Mouse (Mus musculus) granulocyte monocyte progenitor cell, adult 5-6 weeks (primary cell): ENCODE measurements around the gene Bicc1. TPM values are rescaled to one million over a fixed set of nuclear protein-coding genes. Genes with fewer than 3 reads are reported as not detected.
"Not testable (repeated sequence)": the region's sequence is repeated elsewhere in the genome, so short reads cannot be mapped to it uniquely, and the experiment has no call there.

Experiments
- ATAC-seq: replicated peaks from 2 replicates; pipeline ENCODE4 v1.8.0; 2016; ENCODE audit warnings: mild to moderate bottlenecking, moderate TSS enrichment, inconsistent platforms; ENCODE audit not compliant: poor library complexity, severe bottlenecking
- total RNA-seq, 2 experiments: library from RNA; stranded (forward) in 1 of 2; stranded (reverse) in 1 of 2; fragments of 200-712, 200-1000 nt in 1 of 2; fragments of >200 nt in 1 of 2; fragmentation: Nextera tagmentation in 1 of 2; gene quantifications; 2 replicates each; pipeline ENCODE4 v1.2.3; 2014 to 2017

Bicc1 gene
- total RNA-seq, 2 experiments from 2014 or later: not detected

DNA sequence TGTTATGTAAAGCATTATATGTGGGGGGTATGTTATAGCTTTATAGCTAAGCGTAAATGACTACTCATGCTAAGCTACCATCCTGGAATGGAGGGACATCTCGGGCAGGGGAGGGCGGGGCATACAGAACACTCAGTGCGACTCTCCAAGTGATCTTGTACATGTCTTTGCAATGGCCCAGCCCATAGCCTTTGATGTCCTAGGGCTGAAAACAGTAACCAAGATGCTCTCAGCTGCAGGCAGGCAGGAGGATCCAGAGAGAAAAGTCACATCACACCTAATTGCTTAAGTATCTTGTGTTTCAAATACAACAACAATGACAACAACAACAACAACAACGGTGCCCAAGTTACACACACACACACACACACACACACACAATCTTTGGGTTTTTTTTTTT, 152.0 kb downstream of the Bicc1 start:
- no peak for ATAC-seq

DNA sequence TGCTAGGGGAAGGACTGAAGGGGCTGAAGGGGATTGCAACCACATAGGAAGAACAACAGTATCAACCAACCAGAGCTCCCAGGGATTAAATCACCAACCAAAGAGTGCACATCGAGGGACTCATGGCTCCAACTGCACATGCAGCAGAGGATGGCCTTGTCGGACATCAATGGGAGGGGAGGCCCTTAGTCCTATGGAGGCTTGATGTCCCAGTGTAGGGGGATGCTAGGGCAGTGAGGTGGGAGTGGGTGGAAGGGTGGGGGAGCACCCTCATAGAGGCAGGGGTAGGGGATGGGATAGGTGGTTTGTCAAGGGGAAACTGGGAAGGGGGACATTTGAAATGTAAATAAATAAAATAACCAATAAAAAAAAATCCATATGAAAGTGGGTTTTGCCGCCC, 152.5 kb downstream of the Bicc1 start:
- no peak for ATAC-seq

DNA sequence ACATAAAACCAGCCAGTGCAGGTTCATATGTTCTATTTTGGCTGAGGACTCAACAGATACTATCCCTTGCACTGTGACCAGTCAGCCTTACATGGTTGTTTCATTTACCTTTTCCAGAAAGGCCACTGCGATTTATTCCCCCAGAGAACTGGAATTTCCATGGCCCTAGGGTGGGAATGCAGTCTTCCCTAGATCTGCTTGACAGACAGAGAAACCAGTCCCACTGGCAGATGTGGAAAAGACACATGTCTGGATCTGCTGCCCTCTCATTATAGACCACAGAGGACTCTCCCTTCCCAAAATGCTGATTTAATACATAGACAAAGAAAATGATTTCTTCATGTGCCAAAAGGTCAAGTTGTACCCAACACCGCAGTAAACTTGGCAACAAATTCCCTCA, 156.6 kb downstream of the Bicc1 start:
- no peak for ATAC-seq

DNA sequence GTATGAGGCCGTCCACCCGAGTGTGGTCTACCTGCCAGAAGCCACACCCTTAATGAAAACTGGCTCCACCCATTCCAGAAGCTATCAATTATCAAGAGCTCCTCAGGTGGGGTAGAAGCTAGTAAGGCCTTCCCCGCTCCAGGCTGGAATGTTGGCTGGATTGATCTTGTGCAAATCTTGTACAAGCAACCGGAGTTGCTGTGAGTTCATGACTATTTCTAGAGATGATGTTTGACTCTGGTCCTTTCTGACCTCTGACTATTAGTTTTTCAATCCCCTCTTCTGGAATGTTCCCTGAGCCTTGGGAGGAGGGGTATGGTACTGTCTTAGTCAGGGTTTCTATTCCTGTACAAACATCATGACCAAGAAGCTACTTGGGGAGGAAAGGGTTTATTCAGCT, 157.3 kb downstream of the Bicc1 start:
- no peak for ATAC-seq

DNA sequence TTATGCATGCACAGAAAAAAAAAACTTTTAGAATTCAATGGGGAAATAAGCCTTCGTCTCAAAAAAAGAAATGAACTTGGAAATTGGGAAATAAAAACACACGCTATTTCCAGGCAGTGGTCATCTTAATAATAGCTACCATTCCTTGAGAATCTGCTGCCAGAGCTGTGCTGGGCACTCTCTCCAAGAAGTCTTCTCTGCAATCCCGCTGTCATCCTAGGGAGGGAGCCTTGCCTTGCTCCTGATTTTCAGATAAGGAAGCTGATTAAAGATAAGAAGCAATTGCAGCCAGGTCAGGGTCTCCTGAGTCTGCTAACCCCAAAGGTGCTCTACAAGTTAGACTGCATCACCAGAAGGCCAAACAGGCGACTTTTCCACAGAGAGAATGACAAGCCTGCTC, 161.4 kb downstream of the Bicc1 start:
- ATAC-seq: no peak

DNA sequence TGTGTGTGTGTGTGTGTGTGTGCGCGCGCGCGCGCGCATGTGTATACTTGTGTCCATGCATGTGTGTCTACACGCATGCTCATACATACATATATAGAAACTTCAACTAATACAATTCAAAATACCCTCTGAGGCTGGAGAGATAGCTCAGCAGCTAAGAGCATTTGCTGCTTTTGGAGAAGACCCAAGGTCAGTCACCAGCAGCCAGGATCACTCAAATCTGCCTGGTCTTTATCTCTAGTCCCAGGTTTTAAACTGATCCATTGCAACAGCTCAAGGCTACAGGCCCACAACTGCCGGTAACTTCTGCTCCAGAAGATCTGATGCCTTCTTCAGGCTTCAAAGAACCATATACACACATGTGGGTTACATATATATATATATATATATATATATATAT, 163.4 kb downstream of the Bicc1 start:
- ATAC-seq: no peak

DNA sequence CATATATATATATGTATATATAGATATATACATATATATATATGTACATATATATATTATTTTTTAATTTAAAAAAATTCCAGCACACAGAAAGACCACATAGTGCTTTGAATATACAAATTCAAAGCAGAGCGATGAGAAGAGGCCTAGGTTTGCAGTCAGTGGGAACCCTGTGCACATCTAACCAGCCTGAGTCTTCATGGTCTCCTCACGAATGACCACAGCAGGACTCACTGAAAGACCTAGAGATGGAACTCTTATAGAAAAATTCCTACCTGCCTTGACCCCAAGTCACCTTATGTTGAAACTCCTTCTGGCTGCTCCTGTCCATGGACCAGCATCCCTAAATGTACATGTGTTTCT, 165.4 kb downstream of the Bicc1 start:
- no peak for ATAC-seq

- no peak for ATAC-seq
Measured at GRCm38 (mm10) chr10:70993497-70994134, 165.9 kb downstream of the Bicc1 start.

DNA sequence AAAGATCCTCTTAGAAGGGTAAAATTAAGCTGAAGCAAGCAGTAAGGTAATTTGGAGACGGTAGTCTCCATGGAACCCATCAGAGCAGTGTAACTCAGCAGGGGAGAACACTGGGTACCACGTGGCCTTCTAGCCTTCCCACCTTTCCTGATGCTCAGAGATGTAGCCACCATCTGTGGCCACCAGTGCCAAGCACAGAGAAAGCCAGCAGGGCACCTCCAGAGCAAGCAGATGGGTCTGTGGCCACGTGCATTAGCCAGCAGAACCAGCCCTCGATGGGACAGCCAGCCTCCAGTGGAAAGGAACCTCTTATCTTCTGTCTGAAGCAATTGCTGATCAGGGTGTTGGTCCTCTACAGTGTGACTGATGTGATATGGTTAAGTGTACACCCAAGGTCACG, 172.1 kb downstream of the Bicc1 start:
- ATAC-seq: no peak

DNA sequence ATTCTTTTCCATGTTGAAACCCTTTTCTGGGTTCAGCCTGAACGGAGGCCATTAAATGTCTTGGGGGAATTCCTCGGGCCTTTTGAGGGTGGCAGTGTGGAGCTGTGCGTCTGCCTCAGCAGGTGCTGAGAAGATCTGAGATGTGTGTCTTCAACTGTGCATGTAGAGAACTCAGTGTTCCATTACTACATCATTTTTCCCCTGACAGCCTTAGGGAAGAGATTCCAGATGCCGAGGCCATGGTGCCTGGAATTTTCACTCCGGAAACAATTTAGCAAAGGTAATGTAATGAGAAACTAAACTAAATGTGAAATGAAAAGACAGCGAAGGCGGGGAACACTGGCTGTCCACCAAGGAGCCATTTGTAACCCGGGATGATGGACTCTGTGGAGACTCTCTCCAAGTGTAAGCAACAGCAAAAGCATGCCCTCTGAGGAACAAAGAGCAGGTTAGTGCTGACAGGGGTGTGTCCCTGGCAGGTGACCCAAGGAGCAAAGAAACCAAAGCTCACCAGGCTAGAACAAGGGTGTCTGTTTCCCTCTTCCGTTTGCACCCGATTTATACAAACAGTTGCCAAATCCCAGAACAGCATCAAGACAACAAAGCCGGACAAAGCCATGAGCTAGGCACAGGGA, 176.3 kb downstream of the Bicc1 start:
- ATAC-seq: no peak

DNA sequence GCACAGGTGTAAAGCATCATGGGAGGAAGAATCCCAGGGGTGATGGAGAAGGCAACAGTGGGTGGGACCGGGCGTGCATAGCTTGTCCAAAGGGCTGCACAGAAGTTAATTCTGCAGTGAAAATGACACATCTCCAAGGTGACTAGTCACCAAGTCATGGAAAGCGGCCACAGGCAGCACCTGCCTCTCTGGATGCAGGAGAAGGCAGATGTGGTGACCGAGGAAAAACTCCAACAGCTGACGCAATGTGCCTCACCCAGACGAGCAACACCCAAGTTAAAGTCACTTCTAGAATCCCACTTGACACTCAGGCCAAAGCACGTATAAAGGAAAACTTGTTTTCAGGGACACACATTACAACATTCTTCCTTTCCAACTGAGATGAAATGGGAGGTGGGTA, 177.3 kb downstream of the Bicc1 start:
- ATAC-seq: no peak

GRCm38 (mm10) chr10:70979657-70980056, 179.8 kb downstream of the Bicc1 start:
- no peak for ATAC-seq

DNA sequence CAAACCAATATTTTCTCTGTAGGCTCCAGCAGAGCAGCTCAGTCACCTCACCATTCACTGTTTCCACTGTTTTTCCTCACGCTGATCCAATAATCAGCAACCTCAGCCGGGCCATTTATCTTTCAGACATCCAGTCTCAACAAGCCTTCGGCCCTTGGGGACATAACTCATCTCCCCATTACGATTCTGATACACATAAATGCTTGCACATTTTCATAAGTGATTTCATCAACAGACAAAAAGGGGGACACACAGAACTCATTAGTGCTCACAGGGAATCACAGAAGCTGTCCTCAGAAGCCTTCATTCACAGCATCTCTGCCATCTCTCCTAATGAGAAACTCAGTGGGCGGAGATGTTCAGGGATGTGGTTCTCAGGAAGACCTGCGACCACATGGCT, 182.4 kb downstream of the Bicc1 start:
- ATAC-seq: no peak

DNA sequence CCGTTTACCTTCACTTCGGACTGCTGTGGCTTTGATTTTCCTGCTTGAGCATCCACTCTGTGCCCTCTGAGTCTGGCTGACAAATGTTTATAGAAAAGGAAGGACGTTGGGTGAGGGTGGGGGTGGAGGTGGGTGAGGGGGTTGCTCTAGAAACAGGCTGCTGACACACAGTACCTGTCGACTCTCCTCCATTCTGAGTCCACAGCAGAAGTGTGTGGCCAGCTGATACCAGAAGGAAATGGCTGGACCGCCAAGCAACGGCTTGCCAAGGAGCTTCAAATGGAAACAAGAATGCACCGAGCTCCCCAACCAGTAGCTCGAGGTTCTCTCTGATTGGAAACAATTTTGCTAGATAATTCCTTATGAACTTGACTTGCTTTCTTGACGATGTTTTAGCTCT, 182.9 kb downstream of the Bicc1 start:
- no peak for ATAC-seq

GRCm38 (mm10) chr10:70971156-70971555, 188.3 kb downstream of the Bicc1 start:
- no peak for ATAC-seq

- ATAC-seq: no peak; the same call in 1 of the 2 replicates
Measured at GRCm38 (mm10) chr10:70968848-70969683, 190.4 kb downstream of the Bicc1 start.

GRCm38 (mm10) chr10:70966642-70967345, 192.7 kb downstream of the Bicc1 start:
- no peak for ATAC-seq

DNA sequence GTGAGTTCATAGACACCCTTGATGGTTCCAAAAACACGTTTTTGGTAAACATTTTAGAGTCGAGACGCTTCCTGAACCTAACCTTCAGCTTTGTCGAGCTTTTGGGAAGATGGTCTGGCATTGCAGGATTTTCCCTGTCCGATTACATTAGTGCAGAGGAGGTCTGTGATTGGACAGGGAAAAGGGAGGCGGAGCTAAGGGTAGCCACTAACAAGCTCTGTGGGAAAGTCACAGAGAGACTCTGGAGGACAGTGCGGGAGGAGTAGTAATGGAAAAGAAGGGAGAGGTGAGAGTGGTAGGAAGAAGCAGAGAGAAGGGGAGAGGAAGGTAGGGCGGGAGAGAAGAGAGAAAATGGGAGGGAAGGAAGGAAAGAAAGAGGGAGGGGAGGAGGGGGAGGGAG, 194.8 kb downstream of the Bicc1 start:
- no peak for ATAC-seq

DNA sequence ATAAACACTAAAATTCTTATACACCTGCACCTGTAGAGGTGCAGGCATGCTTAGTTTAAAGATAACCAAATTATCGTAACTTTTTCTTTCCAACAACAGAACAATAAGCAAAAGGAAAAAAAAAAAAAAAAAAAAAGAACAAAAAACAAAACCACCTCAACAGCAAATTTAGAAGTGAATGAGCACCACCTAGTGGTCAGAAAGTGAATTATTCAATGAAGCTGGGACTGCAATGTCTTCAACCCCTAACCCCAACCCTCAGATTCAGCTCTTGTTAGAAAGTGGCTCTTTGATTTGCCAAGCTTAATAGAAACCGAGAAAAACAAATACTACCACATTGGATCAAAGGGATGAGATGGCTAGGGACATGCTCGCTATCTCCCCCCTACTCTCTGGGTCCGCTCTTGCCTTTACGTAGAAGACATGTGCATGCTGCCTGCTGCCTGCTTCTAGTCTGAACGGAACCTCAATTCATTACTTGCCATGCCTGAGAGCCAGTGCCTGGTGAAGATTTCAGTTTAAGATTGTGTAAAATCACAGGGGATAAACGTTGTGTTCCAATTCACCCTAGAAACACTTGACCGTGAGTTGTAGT, 195.8 kb downstream of the Bicc1 start:
- no peak for ATAC-seq

GRCm38 (mm10) chr10:70961641-70962040, 197.9 kb downstream of the Bicc1 start:
- no peak for ATAC-seq

- not testable (repeated sequence) for ATAC-seq
Measured at GRCm38 (mm10) chr10:70960396-70960795, 199.1 kb downstream of the Bicc1 start.
